In the genomic region with DNA sequence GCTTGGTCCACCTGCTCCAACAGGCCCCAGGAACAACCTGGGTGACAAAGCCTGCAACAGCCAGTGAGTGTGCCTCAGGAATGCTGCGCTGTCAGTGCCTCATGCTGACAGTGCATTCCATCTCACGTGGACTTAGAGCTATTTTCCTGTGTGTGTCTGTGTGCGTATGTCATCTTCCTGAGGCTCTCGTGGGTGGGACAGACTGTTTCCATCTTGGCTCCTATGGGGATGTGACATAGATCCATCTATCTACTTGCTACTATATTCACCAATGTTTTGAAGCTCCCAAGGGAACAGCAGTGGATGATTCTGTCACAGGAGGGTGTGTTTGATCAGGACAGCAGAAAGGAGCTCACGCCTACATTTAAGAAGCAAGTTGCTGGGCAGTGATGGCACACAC, we compare ENCODE assay signal across 23 mouse cellular contexts. TPM values are rescaled to one million over a fixed set of nuclear protein-coding genes. Genes with fewer than 3 reads are reported as not detected.
DNase-seq lines count a peak whose midpoint lies in the region; ATAC-seq and TF ChIP-seq lines count a peak whose summit lies in the region.
"Had no signal": no experiment of that assay in that cellular context is flagged by ENCODE, and none has a peak within 500 bp of the region (broad histone marks: within the 10 kb centered on the region; RNA-seq: fewer than 3 reads in every experiment).

No protein-coding gene starts in this region.

- H3K27me3 ChIP-seq in forebrain, embryonic 11.5 days (ENCODE audit: control insufficient read depth, insufficient read depth, low read length), result no peaks in the 10 kb centered on the region
- H3K27me3 ChIP-seq in forebrain, embryonic 12.5 days, result no peaks in the 10 kb centered on the region
- H3K27me3 ChIP-seq in megakaryocyte, embryonic 14.5 days (replicated peaks), result peaks cover 10% of the 10 kb centered on the region
- H3K27me3 ChIP-seq in lung, postnatal 0 days (replicated peaks; ENCODE audit: insufficient read depth, low read length), result no peaks in the 10 kb centered on the region
- H3K27me3 ChIP-seq: kidney, embryonic 15.5 days had no signal

- no peak overlapping the region for H3K27ac ChIP-seq in forebrain, embryonic 11.5 days (ENCODE audit: low read depth, low read length)
- H3K27ac ChIP-seq in forebrain, embryonic 12.5 days, result no peak overlapping the region
- no peak overlapping the region for H3K27ac ChIP-seq in lung, postnatal 0 days (ENCODE audit: low read length)
- H3K27ac ChIP-seq: kidney, embryonic 15.5 days; liver, embryonic 13.5 days had no signal

- peak; percentile 41 for DNase-seq in forebrain, embryonic 11.5 days (ENCODE audit: low spot score)
- peak; percentile 38 for DNase-seq in thymus, postnatal 25 days
- no peak for DNase-seq in thymus, postnatal 0 days (ENCODE audit: low spot score)
- DNase-seq in lung, postnatal 0 days (ENCODE audit: low spot score), result no peak
- no peak for DNase-seq in left cerebral cortex, adult 11 months (ENCODE audit: low spot score)
- DNase-seq: adrenal gland, postnatal 25 days; gastrocnemius, postnatal 14 days; heart, adult 18-20 months; heart, postnatal 4 days; kidney, adult 11 months; liver, embryonic 13.5 days; lung, embryonic 14.5 days; lung, postnatal 36 days had no signal

- H3K4me3 ChIP-seq in forebrain, embryonic 11.5 days (ENCODE audit: low read depth, low read length), result no peak overlapping the region
- no peak overlapping the region for H3K4me3 ChIP-seq in forebrain, embryonic 12.5 days (replicated peaks)
- peak overlapping the region; percentile 75 for H3K4me3 ChIP-seq in megakaryocyte, embryonic 14.5 days (replicated peaks)
- H3K4me3 ChIP-seq in lung, postnatal 0 days (ENCODE audit: low read depth, low read length), result no peak overlapping the region
- H3K4me3 ChIP-seq: erythroblast, embryonic 14.5 days; kidney, embryonic 15.5 days; liver, embryonic 13.5 days had no signal

- H3K36me3 ChIP-seq in forebrain, embryonic 11.5 days (ENCODE audit: control insufficient read depth, insufficient read depth, low read length), result no peaks in the 10 kb centered on the region
- H3K36me3 ChIP-seq in forebrain, embryonic 12.5 days (replicated peaks), result no peaks in the 10 kb centered on the region
- no peaks in the 10 kb centered on the region for H3K36me3 ChIP-seq in megakaryocyte, embryonic 14.5 days (replicated peaks; ENCODE audit: low read length)
- no peaks in the 10 kb centered on the region for H3K36me3 ChIP-seq in lung, postnatal 0 days (ENCODE audit: insufficient read depth, low read length)
- H3K36me3 ChIP-seq: kidney, embryonic 15.5 days; liver, embryonic 13.5 days had no signal

- TF ChIP-seq CTCF in lung, postnatal 0 days (IDR thresholded peaks at IDR 0.05), result no peak

- H3K4me1 ChIP-seq in forebrain, embryonic 11.5 days (replicated peaks; ENCODE audit: control insufficient read depth, insufficient read depth, low read length), result peaks cover 12% of the 10 kb centered on the region; the same call in 1 of the 2 replicates
- H3K4me1 ChIP-seq in forebrain, embryonic 12.5 days, result peaks cover 36% of the 10 kb centered on the region
- H3K4me1 ChIP-seq in megakaryocyte, embryonic 14.5 days, result peaks cover 73% of the 10 kb centered on the region
- peaks cover 18% of the 10 kb centered on the region; the same call in 1 of the 2 replicates for H3K4me1 ChIP-seq in lung, postnatal 0 days (ENCODE audit: insufficient read depth, low read depth, low read length)

- no peak for ATAC-seq in forebrain, embryonic 11.5 days (replicated peaks; ENCODE audit: low FRiP score)
- ATAC-seq in forebrain, embryonic 12.5 days (ENCODE audit: low FRiP score), result no peak
- no peak for ATAC-seq in megakaryocyte, adult 5-6 weeks (ENCODE audit: poor library complexity, severe bottlenecking)
- no peak for ATAC-seq in lung, postnatal 0 days
- ATAC-seq: CD4-positive, CD25-positive, alpha-beta regulatory T cell, adult 4 months; forebrain, embryonic 14.5 days; hindbrain, embryonic 16.5 days had no signal

- 72% methylated on average over 5 of the region's 5 CpGs for WGBS in forebrain, embryonic 11.5 days
- 81% methylated on average over 5 of the region's 5 CpGs for whole genome bisulfite sequencing in forebrain, embryonic 12.5 days
- WGBS in lung, postnatal 0 days, result 55% methylated on average over 5 of the region's 5 CpGs

- TF ChIP-seq EP300 in lung, postnatal 0 days (IDR thresholded peaks at IDR 0.05), result no peak

- H3K9me3 ChIP-seq in forebrain, embryonic 11.5 days (ENCODE audit: control insufficient read depth, low read length), result no peaks in the 10 kb centered on the region
- no peaks in the 10 kb centered on the region for H3K9me3 ChIP-seq in forebrain, embryonic 12.5 days
- H3K9me3 ChIP-seq in megakaryocyte, embryonic 14.5 days, result no peaks in the 10 kb centered on the region
- H3K9me3 ChIP-seq in lung, postnatal 0 days (ENCODE audit: low read length), result no peaks in the 10 kb centered on the region
- H3K9me3 ChIP-seq: kidney, embryonic 15.5 days; liver, embryonic 13.5 days had no signal

- no peak overlapping the region for H3K9ac ChIP-seq in forebrain, embryonic 11.5 days (ENCODE audit: low read length)
- H3K9ac ChIP-seq in forebrain, embryonic 12.5 days, result no peak overlapping the region
- no peak overlapping the region for H3K9ac ChIP-seq in lung, postnatal 0 days (replicated peaks; ENCODE audit: low read depth)
- H3K9ac ChIP-seq: kidney, embryonic 15.5 days; liver, embryonic 13.5 days; lung, embryonic 14.5 days had no signal

- H3K4me2 ChIP-seq in forebrain, embryonic 11.5 days (ENCODE audit: low read depth, low read length, severe bottlenecking), result no peak overlapping the region
- no peak overlapping the region for H3K4me2 ChIP-seq in forebrain, embryonic 12.5 days
- H3K4me2 ChIP-seq in lung, postnatal 0 days (replicated peaks; ENCODE audit: low read depth, low read length), result no peak overlapping the region
- H3K4me2 ChIP-seq: kidney, embryonic 15.5 days; liver, embryonic 13.5 days; lung, embryonic 14.5 days had no signal

RNA-seq across cellular contexts. Expression of a gene that starts 3.4 kb away (rescaled TPM):
- polyA plus RNA-seq in forebrain, embryonic 11.5 days (2014; fragmentation: Nextera tagmentation; extraction: Ambion mirVana), result 61.1 and 63.3 TPM in 2 replicates
- polyA plus RNA-seq in forebrain, embryonic 12.5 days (2016; fragmentation: Nextera tagmentation; extraction: Ambion mirVana), result 102 and 108 TPM in 2 replicates
- polyA plus RNA-seq in megakaryocyte, embryonic 14.5 days (2012; ENCODE audit: insufficient read depth, low replicate concordance), result 39.8 and 114 TPM in 2 replicates
- total RNA-seq in megakaryocyte, adult 5-6 weeks (2015), result 1.9 and 2.4 TPM in 2 replicates
- total RNA-seq in megakaryocyte, adult 5-6 weeks (2017), result 2.2 and 4.0 TPM in 2 replicates
- 12.5 and 13.7 TPM in 2 replicates for polyA plus RNA-seq in thymus, postnatal 0 days (2015; fragmentation: Nextera tagmentation; extraction: Ambion mirVana)
- 29.0 and 33.0 TPM in 2 replicates for polyA plus RNA-seq in lung, postnatal 0 days (2015; fragmentation: Nextera tagmentation; extraction: Ambion mirVana)

RNA-seq across cellular contexts. Expression of a gene that starts 17.6 kb away (rescaled TPM):
- 0.05 and 0.19 TPM in 2 replicates for polyA plus RNA-seq in forebrain, embryonic 11.5 days (2014; fragmentation: Nextera tagmentation; extraction: Ambion mirVana)
- polyA plus RNA-seq in forebrain, embryonic 12.5 days (2016; fragmentation: Nextera tagmentation; extraction: Ambion mirVana), result 0.34 and 0.45 TPM in 2 replicates
- polyA plus RNA-seq in megakaryocyte, embryonic 14.5 days (2012; ENCODE audit: insufficient read depth, low replicate concordance), result not detected in 2 replicates
- total RNA-seq in megakaryocyte, adult 5-6 weeks (2015), result not detected in 2 replicates
- total RNA-seq in megakaryocyte, adult 5-6 weeks (2017), result not detected in 2 replicates
- polyA plus RNA-seq in thymus, postnatal 0 days (2015; fragmentation: Nextera tagmentation; extraction: Ambion mirVana), result 0.04 TPM in 2 replicates
- polyA plus RNA-seq in lung, postnatal 0 days (2015; fragmentation: Nextera tagmentation; extraction: Ambion mirVana), result 0.61 and 0.77 TPM in 2 replicates
- total RNA-seq: monocyte, adult 5-6 weeks had no signal
- polyA plus RNA-seq: CD4-positive, CD25-positive, alpha-beta regulatory T cell, adult 4 months; embryonic facial prominence, embryonic 11.5 days had no signal

RNA-seq across cellular contexts. Expression of a gene that starts 40.0 kb away (rescaled TPM):
- polyA plus RNA-seq in forebrain, embryonic 11.5 days (2014; fragmentation: Nextera tagmentation; extraction: Ambion mirVana), result 38.2 and 40.2 TPM in 2 replicates
- polyA plus RNA-seq in forebrain, embryonic 12.5 days (2016; fragmentation: Nextera tagmentation; extraction: Ambion mirVana), result 34.5 and 36.3 TPM in 2 replicates
- polyA plus RNA-seq in megakaryocyte, embryonic 14.5 days (2012; ENCODE audit: insufficient read depth, low replicate concordance), result 34.4 and 35.3 TPM in 2 replicates
- 4.4 and 5.8 TPM in 2 replicates for total RNA-seq in megakaryocyte, adult 5-6 weeks (2015)
- total RNA-seq in megakaryocyte, adult 5-6 weeks (2017), result 5.1 TPM in 2 replicates
- polyA plus RNA-seq in thymus, postnatal 0 days (2015; fragmentation: Nextera tagmentation; extraction: Ambion mirVana), result 22.2 and 24.5 TPM in 2 replicates
- polyA plus RNA-seq in lung, postnatal 0 days (2015; fragmentation: Nextera tagmentation; extraction: Ambion mirVana), result 14.2 and 15.5 TPM in 2 replicates

RNA-seq across cellular contexts. Expression of a gene that starts 48.8 kb away (rescaled TPM):
- 0.96 and 1.8 TPM in 2 replicates for polyA plus RNA-seq in forebrain, embryonic 11.5 days (2014; fragmentation: Nextera tagmentation; extraction: Ambion mirVana)
- 1.3 TPM in 2 replicates for polyA plus RNA-seq in forebrain, embryonic 12.5 days (2016; fragmentation: Nextera tagmentation; extraction: Ambion mirVana)
- 29.8 and 81.2 TPM in 2 replicates for polyA plus RNA-seq in megakaryocyte, embryonic 14.5 days (2012; ENCODE audit: insufficient read depth, low replicate concordance)
- 42.6 and 45.3 TPM in 2 replicates for total RNA-seq in megakaryocyte, adult 5-6 weeks (2015)
- 141 and 169 TPM in 2 replicates for total RNA-seq in megakaryocyte, adult 5-6 weeks (2017)
- 15.9 and 17.1 TPM in 2 replicates for polyA plus RNA-seq in thymus, postnatal 0 days (2015; fragmentation: Nextera tagmentation; extraction: Ambion mirVana)
- polyA plus RNA-seq in lung, postnatal 0 days (2015; fragmentation: Nextera tagmentation; extraction: Ambion mirVana), result 9.9 and 10.9 TPM in 2 replicates

Comparison
In these comparisons a context has a peak if more than half of its experiments do, and no peak if none do; other contexts are left out.
1. DNase-seq: peak in forebrain, embryonic 11.5 days (single experiment) and thymus, postnatal 25 days (single experiment); none in thymus, postnatal 0 days (single experiment), lung, postnatal 0 days (single experiment) and left cerebral cortex, adult 11 months (single experiment).